Mouse (Mus musculus): ENCODE measurements around the gene Ptpn13.

Ptpn13 gene

GRCm38 (mm10) chr5:103458411-103458810 lies 33.4 kb downstream of the Ptpn13 start:
- no peak for DNase-seq (ENCODE audit: low read depth, low spot score)

- no peak for DNase-seq (ENCODE audit: low read depth, low spot score)
Observed at GRCm38 (mm10) chr5:103458959-103459675, 34.1 kb downstream of the Ptpn13 start.

- DNase-seq (ENCODE audit: low read depth, low spot score): no peak
Observed at GRCm38 (mm10) chr5:103460903-103461302, 35.9 kb downstream of the Ptpn13 start.

GRCm38 (mm10) chr5:103463661-103464219 lies 38.7 kb downstream of the Ptpn13 start:
- DNase-seq (ENCODE audit: low read depth, low spot score): no peak

- DNase-seq (ENCODE audit: low read depth, low spot score): no peak
Observed at GRCm38 (mm10) chr5:103464329-103464728, 39.3 kb downstream of the Ptpn13 start.

GRCm38 (mm10) chr5:103464771-103465170 lies 39.8 kb downstream of the Ptpn13 start:
- DNase-seq (ENCODE audit: low read depth, low spot score): no peak

DNA sequence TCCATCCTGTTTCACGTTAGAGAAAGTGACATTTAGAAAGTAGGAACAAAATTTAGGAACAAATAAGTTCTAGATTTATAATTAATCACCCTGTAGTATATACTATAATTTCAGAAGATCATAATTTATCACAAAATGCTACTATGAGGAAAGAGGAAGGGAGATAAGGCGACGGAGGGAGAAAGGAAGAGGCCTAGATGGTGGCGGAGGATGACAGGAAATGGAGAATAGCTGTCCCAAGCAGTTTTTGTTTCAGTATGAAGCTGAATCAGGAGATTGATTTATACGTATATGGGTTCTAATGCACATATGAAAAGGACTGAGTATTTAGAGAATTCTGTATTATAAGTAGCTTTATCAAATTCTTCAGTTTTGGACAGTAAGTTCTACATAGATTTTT lies 47.7 kb downstream of the Ptpn13 start:
- no peak for DNase-seq (ENCODE audit: low read depth, low spot score)

DNA sequence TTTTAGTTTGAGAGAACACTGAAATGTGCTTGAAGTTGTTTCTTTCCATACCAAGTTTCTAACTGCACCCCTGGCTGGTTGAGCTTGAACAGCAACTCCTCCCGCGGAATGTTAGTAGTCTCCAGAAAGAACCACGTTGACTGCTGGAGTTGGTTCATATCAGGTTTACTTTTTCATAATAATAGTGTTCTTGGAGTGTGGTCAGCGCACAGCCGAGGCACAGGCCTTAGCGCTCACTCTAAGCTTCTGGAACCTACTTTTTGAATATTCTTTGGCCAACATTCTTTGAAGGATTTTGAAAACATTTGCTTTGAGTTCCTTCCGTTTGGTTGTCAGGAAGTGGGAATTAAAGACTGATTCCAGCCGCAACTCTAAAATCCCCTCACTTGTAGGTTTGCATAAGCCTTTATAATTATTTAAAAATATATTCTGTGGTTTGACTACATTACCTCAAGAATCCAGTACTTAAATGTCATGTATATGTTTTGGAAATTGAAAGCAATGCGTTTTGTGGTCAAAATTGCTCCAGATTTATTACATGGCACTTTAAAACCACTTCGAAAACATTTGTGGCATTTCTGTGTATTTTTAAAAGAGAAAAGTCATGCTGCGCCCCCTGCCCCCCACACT lies 48.6 kb downstream of the Ptpn13 start:
- no peak for DNase-seq (ENCODE audit: low read depth, low spot score)

- DNase-seq (ENCODE audit: low read depth, low spot score): no peak
Observed at GRCm38 (mm10) chr5:103474259-103474658, 49.3 kb downstream of the Ptpn13 start.

GRCm38 (mm10) chr5:103475503-103475902 lies 50.5 kb downstream of the Ptpn13 start:
- DNase-seq (ENCODE audit: low read depth, low spot score): no peak

DNA sequence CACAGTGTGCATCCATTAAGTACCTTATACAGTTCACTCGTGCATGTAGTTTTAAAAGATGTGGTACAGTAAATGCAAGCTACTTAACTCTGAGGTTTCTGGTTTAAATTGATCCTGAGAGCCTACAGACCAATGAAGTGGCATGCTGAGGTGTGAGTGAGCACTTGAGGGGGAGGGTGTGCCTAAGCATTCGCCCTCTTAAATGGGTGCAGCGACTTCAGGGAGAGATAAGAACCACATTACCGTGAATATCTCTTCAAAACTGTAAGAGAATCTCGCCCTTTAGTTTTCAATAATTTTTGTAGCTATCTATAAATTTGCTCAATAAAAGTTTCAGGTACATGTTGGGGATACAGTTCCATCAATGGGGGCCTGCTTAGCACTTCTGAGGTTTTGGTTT lies 54.5 kb downstream of the Ptpn13 start:
- DNase-seq (ENCODE audit: low read depth, low spot score): no peak

- no peak for DNase-seq (ENCODE audit: low read depth, low spot score)
Observed at GRCm38 (mm10) chr5:103481222-103481621, 56.2 kb downstream of the Ptpn13 start.

GRCm38 (mm10) chr5:103487001-103487400 lies 62.0 kb downstream of the Ptpn13 start:
- DNase-seq (ENCODE audit: low read depth, low spot score): no peak

DNA sequence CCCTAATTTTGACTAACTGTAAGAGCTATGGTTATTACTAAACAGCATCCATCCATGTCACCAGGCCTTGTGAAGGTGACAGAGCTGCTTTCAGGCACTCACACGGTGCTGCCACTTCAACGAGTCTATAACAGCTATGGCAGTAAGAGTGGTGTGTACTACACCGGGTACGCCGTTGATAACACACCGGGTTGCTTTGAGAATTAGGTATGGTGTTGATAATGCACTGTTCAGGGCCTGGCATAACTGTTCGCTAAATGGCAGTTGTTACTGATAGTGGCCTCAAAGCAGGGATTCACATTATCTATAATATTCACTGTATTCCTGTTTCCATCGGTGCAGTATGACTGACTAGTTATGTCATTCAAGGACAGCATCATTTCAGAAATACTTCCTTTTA lies 66.0 kb downstream of the Ptpn13 start:
- no peak for DNase-seq (ENCODE audit: low read depth, low spot score)

DNA sequence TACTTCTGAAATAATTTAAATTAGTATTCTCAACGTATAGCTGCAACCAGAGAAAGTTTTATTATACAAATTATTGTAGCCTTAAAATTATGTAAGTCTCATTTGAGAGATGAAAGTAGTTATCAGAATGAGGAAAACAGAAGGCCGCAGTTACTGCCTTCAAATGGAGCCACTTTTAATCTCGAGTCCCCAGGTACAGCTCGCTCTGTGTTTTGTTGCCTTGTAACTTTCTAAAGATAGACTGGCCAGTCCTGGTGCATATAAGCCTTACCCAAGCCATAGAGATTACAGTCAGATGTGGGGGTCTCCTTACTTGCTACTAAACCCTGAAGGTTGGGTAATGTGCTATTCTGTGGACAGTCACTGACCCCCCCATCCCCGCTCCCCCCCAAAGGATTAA lies 66.8 kb downstream of the Ptpn13 start:
- no peak for DNase-seq (ENCODE audit: low read depth, low spot score)

- no peak for DNase-seq (ENCODE audit: low read depth, low spot score)
Observed at GRCm38 (mm10) chr5:103497061-103497460, 72.1 kb downstream of the Ptpn13 start.

- no peak for DNase-seq (ENCODE audit: low read depth, low spot score)
Observed at GRCm38 (mm10) chr5:103497480-103497879, 72.5 kb downstream of the Ptpn13 start.

- DNase-seq (ENCODE audit: low read depth, low spot score): no peak
Observed at GRCm38 (mm10) chr5:103499305-103499704, 74.3 kb downstream of the Ptpn13 start.

GRCm38 (mm10) chr5:103501076-103501475 lies 76.1 kb downstream of the Ptpn13 start:
- DNase-seq (ENCODE audit: low read depth, low spot score): no peak

- no peak for DNase-seq (ENCODE audit: low read depth, low spot score)
Observed at GRCm38 (mm10) chr5:103501839-103502238, 76.8 kb downstream of the Ptpn13 start.

DNA sequence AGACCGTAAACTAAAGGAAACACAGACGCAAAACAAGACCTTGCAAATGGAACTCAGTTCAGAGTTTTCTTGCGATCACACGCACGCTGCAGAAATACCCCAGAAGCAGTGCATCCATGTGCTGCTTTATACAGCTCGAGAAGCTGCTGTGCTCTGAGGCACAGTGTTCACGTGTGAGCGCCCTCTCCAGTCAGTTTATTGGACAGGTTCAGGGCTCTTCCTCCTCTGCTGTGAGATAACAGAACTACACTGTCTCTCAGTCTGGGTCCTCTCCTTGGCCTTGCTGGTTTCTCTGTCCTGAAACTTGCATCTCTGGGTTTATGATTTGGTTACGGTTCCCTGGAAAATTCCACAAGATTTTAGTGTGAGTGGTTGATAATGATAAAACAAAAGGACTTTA lies 88.2 kb downstream of the Ptpn13 start:
- no peak for DNase-seq (ENCODE audit: low read depth, low spot score)

DNA sequence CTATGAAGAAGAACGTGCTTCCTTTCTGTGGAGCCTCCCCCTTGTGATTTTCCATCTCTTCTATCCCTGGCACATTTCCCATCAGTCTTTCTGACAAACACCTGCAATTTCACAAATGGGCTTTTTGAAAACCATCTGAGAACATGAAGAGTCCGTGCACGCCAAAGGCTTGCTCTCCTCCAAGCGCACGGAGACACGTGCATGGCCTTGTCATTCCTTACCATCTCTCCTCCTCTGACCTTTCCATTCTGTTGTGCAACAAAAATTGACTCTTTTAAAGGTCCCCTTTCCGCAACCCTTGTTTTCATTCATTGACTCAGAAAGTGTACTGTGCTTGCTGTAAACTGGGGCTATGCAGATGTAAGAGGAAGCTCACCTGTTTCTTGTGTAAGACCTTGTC lies 89.4 kb downstream of the Ptpn13 start:
- no peak for DNase-seq (ENCODE audit: low read depth, low spot score)

- no peak for DNase-seq (ENCODE audit: low read depth, low spot score)
Observed at GRCm38 (mm10) chr5:103515876-103516275, 90.9 kb downstream of the Ptpn13 start.

Data from skeletal muscle tissue, adult 2 months (tissue).